8 mouse cellular contexts compared by ENCODE assay signal in the genomic region with DNA sequence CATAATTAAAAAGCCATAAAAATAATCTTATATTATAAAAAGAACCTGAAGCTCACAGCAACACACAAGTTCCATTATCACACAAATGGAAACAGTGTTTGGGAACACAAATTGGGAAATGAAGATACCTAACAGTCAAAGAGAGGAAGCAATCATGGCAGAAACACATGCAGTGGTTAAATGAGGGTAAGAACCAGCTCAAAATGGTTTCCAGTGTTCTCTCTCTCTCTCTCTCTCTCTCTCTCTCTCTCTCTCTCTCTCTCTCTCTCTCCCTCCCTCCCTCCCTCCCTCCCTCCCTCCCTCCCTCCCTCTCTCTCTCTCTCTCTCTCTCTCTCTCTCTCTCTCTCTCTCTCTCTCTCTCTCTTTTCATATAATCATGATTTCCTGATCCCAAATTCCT. TPM values are rescaled to one million over a fixed set of nuclear protein-coding genes. Genes with fewer than 3 reads are reported as not detected.
A peak's percentile ranks its signal among the peaks of the same experiment; 100 is the strongest.
DNase-seq lines count a peak whose midpoint lies in the region; ATAC-seq and TF ChIP-seq lines count a peak whose summit lies in the region.
"Not testable (repeated sequence)": the region's sequence is repeated elsewhere in the genome, so short reads cannot be mapped to it uniquely, and the experiment has no call there.

A gene (minus strand): TSS at position 101 of the 400 bp plus-strand sequence.

- not testable (repeated sequence) for ATAC-seq in embryonic facial prominence, embryonic 11.5 days (replicated peaks; ENCODE audit: insufficient number of reproducible peaks, low FRiP score, low TSS enrichment, low read depth); forebrain, embryonic 16.5 days; kidney, embryonic 14.5 days (ENCODE audit: low FRiP score, low TSS enrichment); liver, embryonic 11.5 days (replicated peaks; ENCODE audit: low FRiP score); midbrain, embryonic 14.5 days (ENCODE audit: low FRiP score, low TSS enrichment); stomach, embryonic 16.5 days (ENCODE audit: insufficient read depth, low FRiP score)

- H3K9ac ChIP-seq in embryonic facial prominence, embryonic 11.5 days (replicated peaks; ENCODE audit: low read length): 0 out of 2 replicates have a peak within 1 kb of the TSS, but pooled peaks have one; percentile 3
- peak within 1 kb of the TSS; percentile 50 for H3K9ac ChIP-seq in forebrain, embryonic 16.5 days (replicated peaks; ENCODE audit: low read depth, low read length)
- not testable (repeated sequence) for H3K9ac ChIP-seq in kidney, embryonic 14.5 days (ENCODE audit: low read depth, low read length); liver, embryonic 11.5 days (ENCODE audit: low read depth, low read length); stomach, embryonic 16.5 days (ENCODE audit: low read length)
- H3K9ac ChIP-seq in midbrain, embryonic 14.5 days (replicated peaks; ENCODE audit: low read length): peak within 1 kb of the TSS; percentile 44

- peak within 1 kb of the TSS; percentile 25 for H3K4me3 ChIP-seq in embryonic facial prominence, embryonic 11.5 days (ENCODE audit: low read depth, low read length)
- peak within 1 kb of the TSS; percentile 46 for H3K4me3 ChIP-seq in forebrain, embryonic 16.5 days (replicated peaks; ENCODE audit: low read length)
- H3K4me3 ChIP-seq in hindbrain, embryonic 10.5 days: peak within 1 kb of the TSS; percentile 52
- H3K4me3 ChIP-seq in kidney, embryonic 14.5 days (ENCODE audit: low read length): peak within 1 kb of the TSS; percentile 28
- peak within 1 kb of the TSS; percentile 53 for H3K4me3 ChIP-seq in left cerebral cortex, adult 2 months
- H3K4me3 ChIP-seq in liver, embryonic 11.5 days (ENCODE audit: low read depth, low read length): peak within 1 kb of the TSS; percentile 17; the same call in 1 of the 2 replicates
- H3K4me3 ChIP-seq in midbrain, embryonic 14.5 days (replicated peaks; ENCODE audit: low read depth, low read length): peak within 1 kb of the TSS; percentile 38
- H3K4me3 ChIP-seq in stomach, embryonic 16.5 days (replicated peaks; ENCODE audit: low read length): peak within 1 kb of the TSS; percentile 24

- H3K4me1 ChIP-seq in embryonic facial prominence, embryonic 11.5 days (ENCODE audit: control insufficient read depth, insufficient read depth, low read length); forebrain, embryonic 16.5 days (replicated peaks; ENCODE audit: control insufficient read depth, insufficient read depth, low read length); kidney, embryonic 14.5 days (ENCODE audit: control insufficient read depth, insufficient read depth, low read length); liver, embryonic 11.5 days (replicated peaks; ENCODE audit: control insufficient read depth, insufficient read depth, low read length); midbrain, embryonic 14.5 days (ENCODE audit: control insufficient read depth, insufficient read depth, low read length); stomach, embryonic 16.5 days (ENCODE audit: control insufficient read depth, insufficient read depth, low read length): not testable (repeated sequence)
- peaks cover 12% of the 10 kb centered on the region for H3K4me1 ChIP-seq in hindbrain, embryonic 10.5 days (replicated peaks)

- intact Hi-C loops in left cerebral cortex, adult 2 months (cut with DNase I): not testable (repeated sequence)

- H3K27ac ChIP-seq in embryonic facial prominence, embryonic 11.5 days (replicated peaks; ENCODE audit: low read depth, low read length); forebrain, embryonic 16.5 days (ENCODE audit: low read length); kidney, embryonic 14.5 days (ENCODE audit: low read depth, low read length); liver, embryonic 11.5 days (ENCODE audit: low read depth, low read length); midbrain, embryonic 14.5 days (replicated peaks; ENCODE audit: low read depth, low read length); stomach, embryonic 16.5 days (ENCODE audit: low read length): not testable (repeated sequence)
- peak within 1 kb of the TSS; percentile 60 for H3K27ac ChIP-seq in hindbrain, embryonic 10.5 days
- peak within 1 kb of the TSS; percentile 90 for H3K27ac ChIP-seq in left cerebral cortex, adult 2 months

- not testable (repeated sequence) for H3K36me3 ChIP-seq in embryonic facial prominence, embryonic 11.5 days (replicated peaks; ENCODE audit: control insufficient read depth, insufficient read depth, low read depth, low read length); forebrain, embryonic 16.5 days (ENCODE audit: control insufficient read depth, insufficient read depth); hindbrain, embryonic 10.5 days; kidney, embryonic 14.5 days (ENCODE audit: control insufficient read depth, insufficient read depth, low read length); liver, embryonic 11.5 days (ENCODE audit: control insufficient read depth, insufficient read depth, low read length); midbrain, embryonic 14.5 days (ENCODE audit: control insufficient read depth, insufficient read depth, low read length); stomach, embryonic 16.5 days (ENCODE audit: control insufficient read depth, insufficient read depth, low read length)

- not testable (repeated sequence) for DNase-seq in embryonic facial prominence, embryonic 11.5 days (ENCODE audit: low spot score); hindbrain, embryonic 10.5 days (ENCODE audit: low spot score); left cerebral cortex, adult 2 months (ENCODE audit: extremely low spot score in 1 of 2, low spot score in 2 of 2); liver, embryonic 11.5 days (ENCODE audit: low spot score); midbrain, embryonic 14.5 days

- not testable (repeated sequence) for H3K9me3 ChIP-seq in embryonic facial prominence, embryonic 11.5 days (replicated peaks; ENCODE audit: control insufficient read depth, low read length); forebrain, embryonic 16.5 days (ENCODE audit: control insufficient read depth, low read length); hindbrain, embryonic 10.5 days; kidney, embryonic 14.5 days (ENCODE audit: control insufficient read depth, low read length); liver, embryonic 11.5 days (ENCODE audit: control insufficient read depth, low read length); midbrain, embryonic 14.5 days (ENCODE audit: control insufficient read depth, low read length); stomach, embryonic 16.5 days (replicated peaks; ENCODE audit: control insufficient read depth, low read length)

- not testable (repeated sequence) for H3K27me3 ChIP-seq in embryonic facial prominence, embryonic 11.5 days (ENCODE audit: control insufficient read depth, insufficient read depth, low read length); forebrain, embryonic 16.5 days (replicated peaks; ENCODE audit: control insufficient read depth, insufficient read depth, low read length); hindbrain, embryonic 10.5 days (ENCODE audit: insufficient read depth, poor library complexity, severe bottlenecking); kidney, embryonic 14.5 days (ENCODE audit: control insufficient read depth, insufficient read depth, low read length); liver, embryonic 11.5 days (replicated peaks; ENCODE audit: control insufficient read depth, insufficient read depth, low read length); midbrain, embryonic 14.5 days (ENCODE audit: control insufficient read depth, insufficient read depth, low read length); stomach, embryonic 16.5 days (ENCODE audit: control insufficient read depth, insufficient read depth, low read length)

- TF ChIP-seq CTCF in left cerebral cortex, adult 2 months (IDR thresholded peaks at IDR 0.05): not testable (repeated sequence)

- H3K4me2 ChIP-seq in embryonic facial prominence, embryonic 11.5 days (ENCODE audit: low read depth, low read length): peak within 1 kb of the TSS; percentile 54
- H3K4me2 ChIP-seq in forebrain, embryonic 16.5 days (ENCODE audit: low read length): peak within 1 kb of the TSS; percentile 78
- H3K4me2 ChIP-seq in kidney, embryonic 14.5 days (replicated peaks; ENCODE audit: low read depth, low read length): peak within 1 kb of the TSS; percentile 41
- peak within 1 kb of the TSS; percentile 50 for H3K4me2 ChIP-seq in liver, embryonic 11.5 days
- H3K4me2 ChIP-seq in midbrain, embryonic 14.5 days (ENCODE audit: low read length): peak within 1 kb of the TSS; percentile 65
- peak within 1 kb of the TSS; percentile 36 for H3K4me2 ChIP-seq in stomach, embryonic 16.5 days (ENCODE audit: low read depth, low read length)

RNA-seq across cellular contexts. Expression of the gene that starts here (rescaled TPM):
- 0.11 and 0.73 TPM in 2 replicates for polyA plus RNA-seq in embryonic facial prominence, embryonic 11.5 days (2014; fragmentation: Nextera tagmentation; extraction: Ambion mirVana)
- 0.77 and 1.0 TPM in 2 replicates for polyA plus RNA-seq in forebrain, embryonic 16.5 days (2015; fragmentation: Nextera tagmentation; extraction: Ambion mirVana)
- polyA plus RNA-seq in hindbrain, embryonic 10.5 days (2016; fragmentation: Nextera tagmentation; extraction: Ambion mirVana): 1.3 and 1.7 TPM in 2 replicates
- 0.40 and 0.70 TPM in 2 replicates for polyA plus RNA-seq in kidney, embryonic 14.5 days (2014; fragmentation: Nextera tagmentation; extraction: Ambion mirVana)
- total RNA-seq in left cerebral cortex, adult 2 months (2021): 10 to 100 TPM; 70.7 to 77.1 TPM
- polyA plus RNA-seq in liver, embryonic 11.5 days (2014; fragmentation: Nextera tagmentation; extraction: Ambion mirVana): 0.18 TPM in 1 of 2 replicates, not detected in the other
- polyA plus RNA-seq in midbrain, embryonic 14.5 days (2014; fragmentation: Nextera tagmentation; extraction: Ambion mirVana): 0.59 and 0.72 TPM in 2 replicates
- polyA plus RNA-seq in stomach, embryonic 16.5 days (2015; fragmentation: Nextera tagmentation; extraction: Ambion mirVana): 0.06 and 0.21 TPM in 2 replicates
